Mouse (Mus musculus): ENCODE results near the gene Spdye4a. TPM values are rescaled to one million over a fixed set of nuclear protein-coding genes. Genes with fewer than 3 reads are reported as not detected.

The Spdye4a gene
- total and polyA plus RNA-seq, 3 experiments = not detected

DNA sequence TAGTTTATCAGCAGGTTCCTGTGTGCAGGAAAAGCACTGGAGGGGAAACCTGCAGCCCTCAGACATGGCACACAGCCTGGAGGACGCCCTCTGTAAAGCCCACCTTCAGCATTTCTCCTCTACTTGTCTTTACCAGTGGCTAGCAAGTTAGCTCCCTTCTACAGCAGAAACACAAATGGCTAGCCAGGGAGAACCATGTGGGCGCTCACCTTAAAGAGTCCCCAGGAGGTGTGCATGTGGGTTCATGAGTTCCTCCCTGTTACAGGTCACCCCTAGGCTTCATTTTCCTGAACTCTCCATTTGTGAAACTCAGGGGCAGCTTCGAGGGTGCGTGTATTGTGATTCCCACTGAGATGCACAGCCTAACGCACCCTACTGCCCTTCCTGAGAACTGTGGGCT lies 29.1 kb upstream of the Spdye4a start:
- Histone ChIP-seq H3K4me1 (ENCODE audit: control insufficient read depth in 1 of 2, insufficient read depth in 2 of 2) (no peaks in the 10 kb centered on the region), H3K9ac (ENCODE audit: insufficient read depth, low read depth) (no peak overlapping the region), H3K27ac (ENCODE audit: insufficient read depth, low read depth) (no peak overlapping the region), H3K79me2 (replicated peaks; ENCODE audit: control insufficient read depth, extremely low read depth, insufficient read depth, poor library complexity, severe bottlenecking) (no peaks in the 10 kb centered on the region), H3K4me3 (replicated peaks in 1 of 3; ENCODE audit: low read depth in 2 of 3, low read length in 2 of 3, poor library complexity in 1 of 3) (no peak overlapping the region), H3K9me3 (replicated peaks; ENCODE audit: low read length) (peaks cover 35% of the 10 kb centered on the region), H3K27me3 (replicated peaks) (no peaks in the 10 kb centered on the region), H3K4me2 (ENCODE audit: insufficient read depth, low read depth, poor library complexity, severe bottlenecking) (no peak overlapping the region), H3K36me3 (replicated peaks in 1 of 2; ENCODE audit: control insufficient read depth in 1 of 2, insufficient read depth in 1 of 2, low read length in 1 of 2) (peaks cover 29 to 84% of the 10 kb centered on the region in 2 experiments)
- in situ Hi-C loops (cut with MboI; ENCODE audit: low pct_ligation_motif_present, low pct_unique_long_range_greater_than_20kb, low sequenced_read_pairs) = no loop called here
- no peak for DNase-seq (ENCODE audit: extremely low read depth)
- no peak for TF ChIP-seq EP300 (IDR thresholded peaks at IDR 0.05; ENCODE audit: low read length)
- TF ChIP-seq SIN3A (IDR thresholded peaks at IDR 0.05; ENCODE audit: low read length) = no peak
- no peak for TF ChIP-seq NELFE (IDR thresholded peaks at IDR 0.05; ENCODE audit: low read depth, low read length)
- TF ChIP-seq CTCF (conservative IDR thresholded peaks at IDR 0.05 in 1 of 2, IDR thresholded peaks at IDR 0.05 in 1 of 2; ENCODE audit: low read depth in 2 of 2, low read length in 2 of 2) = no peak
- TF ChIP-seq ZC3H11A (IDR thresholded peaks at IDR 0.05; ENCODE audit: low read depth, low read length) = no peak
- TF ChIP-seq TCF12 (IDR thresholded peaks at IDR 0.05; ENCODE audit: low read depth, low read length) = no peak
- TF ChIP-seq ZMIZ1 (IDR thresholded peaks at IDR 0.05; ENCODE audit: low read depth, low read length) = no peak
- no peak for TF ChIP-seq KAT2A (IDR thresholded peaks at IDR 0.05; ENCODE audit: insufficient replicate concordance, low read length)
- no peak for TF ChIP-seq POLR2A (IDR thresholded peaks at IDR 0.05; ENCODE audit: low read depth, low read length)
- TF ChIP-seq HCFC1 (IDR thresholded peaks at IDR 0.05; ENCODE audit: low read depth, low read length) = no peak
- no peak for TF ChIP-seq UBTF (IDR thresholded peaks at IDR 0.05; ENCODE audit: low read depth, low read length)
- TF ChIP-seq MXI1 (IDR thresholded peaks at IDR 0.05; ENCODE audit: low read depth, low read length) = no peak
- TF ChIP-seq ZKSCAN1 (IDR thresholded peaks at IDR 0.05; ENCODE audit: borderline replicate concordance, low read depth, low read length) = no peak
- TF ChIP-seq E2F4 (IDR thresholded peaks at IDR 0.05; ENCODE audit: insufficient replicate concordance, low read depth, low read length) = no peak
- TF ChIP-seq JUN (IDR thresholded peaks at IDR 0.05; ENCODE audit: insufficient read depth, low read depth, low read length) = no peak
- TF ChIP-seq ELF1 (IDR thresholded peaks at IDR 0.05; ENCODE audit: low read depth, low read length) = no peak
- TF ChIP-seq MYC (IDR thresholded peaks at IDR 0.05; ENCODE audit: low read depth, low read length) = no peak
- dilution Hi-C loops (cut with MboI; ENCODE audit: extremely low pct_ligation_motif_present, extremely low pct_unique_long_range_greater_than_20kb, low sequenced_read_pairs) = no loop called here

DNA sequence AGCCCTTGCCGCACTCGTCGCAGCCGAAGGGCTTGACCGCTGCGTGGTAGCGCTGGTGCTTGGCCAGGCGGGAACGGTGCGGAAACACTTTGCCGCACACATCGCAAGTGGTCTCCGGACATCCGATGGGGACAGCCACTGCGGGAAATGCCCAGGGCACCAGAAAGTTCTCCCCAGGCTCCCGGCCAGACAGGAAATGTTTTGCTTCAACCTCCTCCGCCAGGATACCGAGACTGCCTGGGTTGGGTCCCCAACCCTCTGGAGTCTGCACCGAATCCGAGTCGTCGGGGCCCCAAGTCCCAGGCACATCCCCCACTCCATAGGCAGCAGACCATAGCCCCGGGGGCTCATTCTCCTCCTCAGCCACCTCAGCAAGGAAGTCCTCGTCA lies 28.4 kb upstream of the Spdye4a start:
- no peaks in the 10 kb centered on the region for H3K4me1 ChIP-seq (ENCODE audit: control insufficient read depth in 1 of 2, insufficient read depth in 2 of 2)
- dilution Hi-C loops (cut with MboI; ENCODE audit: extremely low pct_ligation_motif_present, extremely low pct_unique_long_range_greater_than_20kb, low sequenced_read_pairs) (no loop called here), in situ Hi-C loops (cut with MboI; ENCODE audit: low pct_ligation_motif_present, low pct_unique_long_range_greater_than_20kb, low sequenced_read_pairs) (no loop called here)
- H3K79me2 ChIP-seq (replicated peaks; ENCODE audit: control insufficient read depth, extremely low read depth, insufficient read depth, poor library complexity, severe bottlenecking) = no peaks in the 10 kb centered on the region
- H3K9ac ChIP-seq (ENCODE audit: insufficient read depth, low read depth) = no peak overlapping the region
- peaks cover 29 to 80% of the 10 kb centered on the region in 2 experiments for H3K36me3 ChIP-seq (replicated peaks in 1 of 2; ENCODE audit: control insufficient read depth in 1 of 2, insufficient read depth in 1 of 2, low read length in 1 of 2)
- DNase-seq (ENCODE audit: extremely low read depth) = no peak
- no peaks in the 10 kb centered on the region for H3K27me3 ChIP-seq (replicated peaks)
- peaks cover 35% of the 10 kb centered on the region for H3K9me3 ChIP-seq (replicated peaks; ENCODE audit: low read length)
- TF ChIP-seq RAD21 (IDR thresholded peaks at IDR 0.05; ENCODE audit: low read depth, low read length) (no peak), NRF1 (IDR thresholded peaks at IDR 0.05; ENCODE audit: low read depth, low read length) (no peak), EP300 (IDR thresholded peaks at IDR 0.05; ENCODE audit: low read length) (no peak), ZKSCAN1 (IDR thresholded peaks at IDR 0.05; ENCODE audit: borderline replicate concordance, low read depth, low read length) (no peak), POLR2A (IDR thresholded peaks at IDR 0.05; ENCODE audit: low read depth, low read length) (no peak), USF1 (IDR thresholded peaks at IDR 0.05; ENCODE audit: low read depth, low read length) (no peak), TBP (conservative IDR thresholded peaks at IDR 0.05; ENCODE audit: low read depth, low read length) (no peak), CHD2 (IDR thresholded peaks at IDR 0.05; ENCODE audit: low read length) (no peak), POLR2AphosphoS2 (IDR thresholded peaks at IDR 0.05; ENCODE audit: low read depth, low read length) (no peak), ZC3H11A (IDR thresholded peaks at IDR 0.05; ENCODE audit: low read depth, low read length) (no peak), CTCF (conservative IDR thresholded peaks at IDR 0.05 in 1 of 2, IDR thresholded peaks at IDR 0.05 in 1 of 2; ENCODE audit: low read depth in 2 of 2, low read length in 2 of 2) (no peak), IRF4 (IDR thresholded peaks at IDR 0.05; ENCODE audit: low read depth, low read length) (no peak), TCF12 (IDR thresholded peaks at IDR 0.05; ENCODE audit: low read depth, low read length) (no peak), JUND (conservative IDR thresholded peaks at IDR 0.05; ENCODE audit: low read depth, low read length) (no peak), MAZ (IDR thresholded peaks at IDR 0.05; ENCODE audit: low read depth, low read length) (no peak), USF2 (conservative IDR thresholded peaks at IDR 0.05; ENCODE audit: low read depth, low read length) (no peak), MAFK (IDR thresholded peaks at IDR 0.05; ENCODE audit: insufficient replicate concordance, low read length) (no peak), HCFC1 (IDR thresholded peaks at IDR 0.05; ENCODE audit: low read depth, low read length) (no peak), ELF1 (IDR thresholded peaks at IDR 0.05; ENCODE audit: low read depth, low read length) (no peak), SMC3 (IDR thresholded peaks at IDR 0.05; ENCODE audit: low read depth, low read length) (no peak)
- H3K27ac ChIP-seq (ENCODE audit: insufficient read depth, low read depth) = no peak overlapping the region
- H3K4me2 ChIP-seq (ENCODE audit: insufficient read depth, low read depth, poor library complexity, severe bottlenecking) = no peak overlapping the region
- H3K4me3 ChIP-seq (replicated peaks in 1 of 3; ENCODE audit: low read depth in 2 of 3, low read length in 2 of 3, poor library complexity in 1 of 3) = no peak overlapping the region

Measured in CH12.LX (cell line).